Mouse (Mus musculus): ENCODE results near the gene Vwa3a. TPM values are rescaled to one million over a fixed set of nuclear protein-coding genes. Genes with fewer than 3 reads are reported as not detected.
"Not testable (repeated sequence)": the region's sequence is repeated elsewhere in the genome, so short reads cannot be mapped to it uniquely, and the experiment has no call there.

The Vwa3a gene
- polyA plus RNA-seq, 1 experiment from 2014 or later = 0.44 TPM

- not testable (repeated sequence) for H3K4me1 ChIP-seq (ENCODE audit: control insufficient read depth, insufficient read depth, low read length); H3K27me3 ChIP-seq (replicated peaks; ENCODE audit: control insufficient read depth, insufficient read depth, low read length); H3K36me3 ChIP-seq (ENCODE audit: control insufficient read depth, insufficient read depth, low read length); H3K4me3 ChIP-seq (ENCODE audit: low read length); H3K27ac ChIP-seq (ENCODE audit: low read length); H3K9ac ChIP-seq (ENCODE audit: low read depth, low read length); H3K9me3 ChIP-seq (ENCODE audit: control insufficient read depth, low read length); H3K4me2 ChIP-seq (ENCODE audit: low read depth, low read length); ATAC-seq
- 91% methylated on average over 11 of the region's 11 CpGs for WGBS
Measured at GRCm38 (mm10) chr7:120713951-120714350, 25.2 kb upstream of the Vwa3a start.

- no peaks in the 10 kb centered on the region for H3K9me3 ChIP-seq (ENCODE audit: control insufficient read depth, low read length)
- H3K27ac ChIP-seq (ENCODE audit: low read length) = no peak overlapping the region
- no peak overlapping the region for H3K4me2 ChIP-seq (ENCODE audit: low read depth, low read length)
- no peak overlapping the region for H3K9ac ChIP-seq (ENCODE audit: low read depth, low read length)
- WGBS = 57% methylated on average over 2 of the region's 2 CpGs
- no peaks in the 10 kb centered on the region for H3K36me3 ChIP-seq (ENCODE audit: control insufficient read depth, insufficient read depth, low read length)
- H3K4me1 ChIP-seq (ENCODE audit: control insufficient read depth, insufficient read depth, low read length) = peaks cover 5% of the 10 kb centered on the region; the same call in 1 of the 2 replicates
- ATAC-seq = no peak
- no peaks in the 10 kb centered on the region for H3K27me3 ChIP-seq (replicated peaks; ENCODE audit: control insufficient read depth, insufficient read depth, low read length)
- H3K4me3 ChIP-seq (ENCODE audit: low read length) = no peak overlapping the region
Measured at GRCm38 (mm10) chr7:120717261-120717660, 21.9 kb upstream of the Vwa3a start.

GRCm38 (mm10) chr7:120721051-120721450, 18.1 kb upstream of the Vwa3a start:
- WGBS = 89% methylated on average over 5 of the region's 5 CpGs
- no peak overlapping the region for H3K4me3 ChIP-seq (ENCODE audit: low read length)
- H3K9ac ChIP-seq (ENCODE audit: low read depth, low read length) = no peak overlapping the region
- no peaks in the 10 kb centered on the region for H3K36me3 ChIP-seq (ENCODE audit: control insufficient read depth, insufficient read depth, low read length)
- H3K4me2 ChIP-seq (ENCODE audit: low read depth, low read length) = no peak overlapping the region
- H3K27ac ChIP-seq (ENCODE audit: low read length) = no peak overlapping the region
- H3K4me1 ChIP-seq (ENCODE audit: control insufficient read depth, insufficient read depth, low read length) = peaks cover 11% of the 10 kb centered on the region; the same call in 1 of the 2 replicates
- H3K27me3 ChIP-seq (replicated peaks; ENCODE audit: control insufficient read depth, insufficient read depth, low read length) = no peaks in the 10 kb centered on the region
- ATAC-seq = no peak
- H3K9me3 ChIP-seq (ENCODE audit: control insufficient read depth, low read length) = no peaks in the 10 kb centered on the region

- no peaks in the 10 kb centered on the region for H3K36me3 ChIP-seq (ENCODE audit: control insufficient read depth, insufficient read depth, low read length)
- H3K4me1 ChIP-seq (ENCODE audit: control insufficient read depth, insufficient read depth, low read length) = peaks cover 11% of the 10 kb centered on the region; the same call in 1 of the 2 replicates
- H3K27me3 ChIP-seq (replicated peaks; ENCODE audit: control insufficient read depth, insufficient read depth, low read length) = no peaks in the 10 kb centered on the region
- H3K9me3 ChIP-seq (ENCODE audit: control insufficient read depth, low read length) = no peaks in the 10 kb centered on the region
- no peak overlapping the region for H3K4me2 ChIP-seq (ENCODE audit: low read depth, low read length)
- no peak overlapping the region for H3K4me3 ChIP-seq (ENCODE audit: low read length)
- no peak for ATAC-seq
- 90% methylated on average over 8 of the region's 8 CpGs for WGBS
- no peak overlapping the region for H3K9ac ChIP-seq (ENCODE audit: low read depth, low read length)
- H3K27ac ChIP-seq (ENCODE audit: low read length) = no peak overlapping the region
Measured at GRCm38 (mm10) chr7:120721456-120721855, 17.7 kb upstream of the Vwa3a start.

- WGBS = 86% methylated on average over 4 of the region's 4 CpGs
- H3K4me3 ChIP-seq (ENCODE audit: low read length) = no peak overlapping the region
- no peaks in the 10 kb centered on the region for H3K36me3 ChIP-seq (ENCODE audit: control insufficient read depth, insufficient read depth, low read length)
- H3K4me1 ChIP-seq (ENCODE audit: control insufficient read depth, insufficient read depth, low read length) = peaks cover 11% of the 10 kb centered on the region; the same call in 1 of the 2 replicates
- no peaks in the 10 kb centered on the region for H3K27me3 ChIP-seq (replicated peaks; ENCODE audit: control insufficient read depth, insufficient read depth, low read length)
- no peak for ATAC-seq
- no peaks in the 10 kb centered on the region for H3K9me3 ChIP-seq (ENCODE audit: control insufficient read depth, low read length)
- H3K27ac ChIP-seq (ENCODE audit: low read length) = no peak overlapping the region
- H3K9ac ChIP-seq (ENCODE audit: low read depth, low read length) = no peak overlapping the region
- H3K4me2 ChIP-seq (ENCODE audit: low read depth, low read length) = no peak overlapping the region
Measured at GRCm38 (mm10) chr7:120722063-120722462, 17.1 kb upstream of the Vwa3a start.

GRCm38 (mm10) chr7:120722839-120723278, 16.3 kb upstream of the Vwa3a start:
- H3K4me3 ChIP-seq (ENCODE audit: low read length) = no peak overlapping the region
- 80% methylated on average over 8 of the region's 8 CpGs for WGBS
- no peak overlapping the region for H3K4me2 ChIP-seq (ENCODE audit: low read depth, low read length)
- H3K4me1 ChIP-seq (ENCODE audit: control insufficient read depth, insufficient read depth, low read length) = peaks cover 11% of the 10 kb centered on the region; the same call in 1 of the 2 replicates
- no peaks in the 10 kb centered on the region for H3K36me3 ChIP-seq (ENCODE audit: control insufficient read depth, insufficient read depth, low read length)
- ATAC-seq = no peak
- H3K27me3 ChIP-seq (replicated peaks; ENCODE audit: control insufficient read depth, insufficient read depth, low read length) = no peaks in the 10 kb centered on the region
- no peak overlapping the region for H3K27ac ChIP-seq (ENCODE audit: low read length)
- no peak overlapping the region for H3K9ac ChIP-seq (ENCODE audit: low read depth, low read length)
- no peaks in the 10 kb centered on the region for H3K9me3 ChIP-seq (ENCODE audit: control insufficient read depth, low read length)

GRCm38 (mm10) chr7:120727581-120727980, 11.5 kb upstream of the Vwa3a start:
- WGBS = 88% methylated on average over 3 of the region's 3 CpGs
- no peak overlapping the region for H3K4me2 ChIP-seq (ENCODE audit: low read depth, low read length)
- no peak for ATAC-seq

GRCm38 (mm10) chr7:120729635-120730034, 9.5 kb upstream of the Vwa3a start:
- H3K4me2 ChIP-seq (ENCODE audit: low read depth, low read length) = no peak overlapping the region
- no peaks in the 10 kb centered on the region for H3K9me3 ChIP-seq (ENCODE audit: control insufficient read depth, low read length)
- H3K27me3 ChIP-seq (replicated peaks; ENCODE audit: control insufficient read depth, insufficient read depth, low read length) = no peaks in the 10 kb centered on the region
- H3K4me3 ChIP-seq (ENCODE audit: low read length) = no peak overlapping the region
- H3K27ac ChIP-seq (ENCODE audit: low read length) = no peak overlapping the region
- 0 out of 2 replicates have a peak, but pooled peaks cover 3% of the 10 kb centered on the region for H3K36me3 ChIP-seq (ENCODE audit: control insufficient read depth, insufficient read depth, low read length)
- no peak overlapping the region for H3K9ac ChIP-seq (ENCODE audit: low read depth, low read length)
- ATAC-seq = no peak
- WGBS = 61% methylated on average over 5 of the region's 5 CpGs
- H3K4me1 ChIP-seq (ENCODE audit: control insufficient read depth, insufficient read depth, low read length) = peaks cover 5% of the 10 kb centered on the region; the same call in 1 of the 2 replicates

More at GRCm38 (mm10) chr7:120727581-120727980, 11.5 kb upstream of the Vwa3a start:
- no peaks in the 10 kb centered on the region for H3K9me3 ChIP-seq (ENCODE audit: control insufficient read depth, low read length)
- H3K27ac ChIP-seq (ENCODE audit: low read length) = no peak overlapping the region
- no peak overlapping the region for H3K9ac ChIP-seq (ENCODE audit: low read depth, low read length)
- H3K4me1 ChIP-seq (ENCODE audit: control insufficient read depth, insufficient read depth, low read length) = peaks cover 11% of the 10 kb centered on the region
- no peaks in the 10 kb centered on the region for H3K27me3 ChIP-seq (replicated peaks; ENCODE audit: control insufficient read depth, insufficient read depth, low read length)
- no peak overlapping the region for H3K4me3 ChIP-seq (ENCODE audit: low read length)
- H3K36me3 ChIP-seq (ENCODE audit: control insufficient read depth, insufficient read depth, low read length) = 0 out of 2 replicates have a peak, but pooled peaks cover 3% of the 10 kb centered on the region

GRCm38 (mm10) chr7:120732906-120733305, 6.2 kb upstream of the Vwa3a start:
- H3K27ac ChIP-seq (ENCODE audit: low read length) = no peak overlapping the region
- H3K27me3 ChIP-seq (replicated peaks; ENCODE audit: control insufficient read depth, insufficient read depth, low read length) = no peaks in the 10 kb centered on the region
- peaks cover 5% of the 10 kb centered on the region; the same call in 1 of the 2 replicates for H3K4me1 ChIP-seq (ENCODE audit: control insufficient read depth, insufficient read depth, low read length)
- peak; percentile 90 for ATAC-seq
- H3K9ac ChIP-seq (ENCODE audit: low read depth, low read length) = no peak overlapping the region
- WGBS = 52% methylated on average over 7 of the region's 7 CpGs
- H3K4me2 ChIP-seq (ENCODE audit: low read depth, low read length) = no peak overlapping the region
- H3K4me3 ChIP-seq (ENCODE audit: low read length) = no peak overlapping the region
- 0 out of 2 replicates have a peak, but pooled peaks cover 3% of the 10 kb centered on the region for H3K36me3 ChIP-seq (ENCODE audit: control insufficient read depth, insufficient read depth, low read length)
- H3K9me3 ChIP-seq (ENCODE audit: control insufficient read depth, low read length) = no peaks in the 10 kb centered on the region

- 11% methylated on average over 5 of the region's 5 CpGs for WGBS
- Histone ChIP-seq H3K4me1 (ENCODE audit: control insufficient read depth, insufficient read depth, low read length) (peaks cover 8% of the 10 kb centered on the region), H3K27me3 (replicated peaks; ENCODE audit: control insufficient read depth, insufficient read depth, low read length) (no peaks in the 10 kb centered on the region), H3K9me3 (ENCODE audit: control insufficient read depth, low read length) (no peaks in the 10 kb centered on the region), H3K9ac (ENCODE audit: low read depth, low read length) (no peak overlapping the region), H3K4me2 (ENCODE audit: low read depth, low read length) (no peak overlapping the region), H3K36me3 (ENCODE audit: control insufficient read depth, insufficient read depth, low read length) (no peaks in the 10 kb centered on the region), H3K4me3 (ENCODE audit: low read length) (no peak overlapping the region), H3K27ac (ENCODE audit: low read length) (no peak overlapping the region)
- ATAC-seq = peak; percentile 46; the same call in 1 of the 2 replicates
Measured at GRCm38 (mm10) chr7:120739558-120740101, 512 bp downstream of the Vwa3a start.

Data from intestine, embryonic 16.5 days (tissue).